Mouse (Mus musculus) skeletal muscle tissue, adult 2 months (tissue): Measurements from ENCODE around the gene Olfr564.

Experiments used
- DNase-seq: peaks from one replicate; pipeline ENCODE4 v3.0.0-alpha.2; 2012; ENCODE audit warnings: low read depth, low spot score

Olfr564 gene

DNA sequence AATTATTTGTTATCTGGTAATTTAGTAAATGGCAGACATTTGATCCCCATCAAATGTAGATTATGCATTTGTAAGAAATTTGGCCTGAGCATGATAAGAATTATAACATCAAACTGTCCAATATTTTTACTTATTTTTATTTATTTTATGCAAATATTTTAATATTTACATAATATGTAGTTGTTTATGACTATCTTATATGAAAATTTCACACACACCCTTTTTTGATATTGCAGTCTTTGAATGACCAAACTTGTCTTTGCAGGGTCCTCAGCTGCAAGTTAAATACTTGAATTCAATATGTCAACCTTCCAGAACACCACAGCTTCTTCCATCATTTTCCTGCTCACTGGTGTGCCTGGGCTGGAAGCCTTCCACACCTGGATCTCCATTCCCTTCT is at the start of gene Olfr564:
TSS of gene Olfr564 (plus strand) at position 301 of the 400 bp plus-strand sequence.
- no peak for DNase-seq

DNA sequence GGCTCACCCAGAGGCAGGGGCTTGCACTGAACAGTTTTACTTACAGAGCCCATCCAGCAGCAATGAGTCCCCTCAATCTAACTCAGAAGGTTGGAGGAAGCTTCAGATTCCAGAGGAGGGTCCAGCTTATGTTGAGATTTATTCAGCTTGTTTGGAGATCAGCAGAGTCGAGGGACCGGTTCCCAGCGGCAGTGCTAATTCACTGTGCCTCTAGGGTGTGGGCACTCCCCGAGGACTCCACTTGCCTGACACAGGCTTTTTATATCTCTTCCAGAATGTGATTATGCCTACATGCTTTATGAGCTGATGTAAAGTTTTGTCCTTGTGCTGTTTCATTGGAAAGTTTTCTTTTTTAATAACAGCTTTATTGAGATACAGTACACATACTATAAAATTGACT is 44.0 kb upstream of the Olfr564 start, which contains the start of the genes Olfr560 and Olfr78:
TSS of gene Olfr560 (minus strand) at position 101 of the 400 bp plus-strand sequence.
TSS of gene Olfr78 (minus strand) at position 206 of the 400 bp plus-strand sequence.
- no peak for DNase-seq

DNA sequence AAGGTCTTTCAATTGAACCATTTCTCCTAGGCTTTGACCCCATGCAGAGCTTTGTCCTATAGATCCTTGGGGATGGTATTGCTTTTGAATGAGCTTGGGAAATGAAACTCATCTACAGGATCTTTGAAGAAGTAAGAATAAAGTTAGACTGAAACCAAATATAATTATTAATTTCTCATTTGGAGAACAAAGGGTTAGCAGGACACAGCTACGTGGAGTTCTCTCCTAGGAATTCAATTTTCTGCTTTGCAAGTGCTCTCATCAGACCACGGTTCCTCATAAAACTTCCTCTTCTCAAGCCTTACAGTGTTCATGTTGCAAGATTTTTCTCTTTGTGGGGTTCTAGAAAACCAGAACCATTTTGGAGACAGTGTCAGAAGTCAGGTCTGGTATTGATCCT is 32.4 kb upstream of the Olfr564 start, which contains the start of gene Olfr561:
TSS of gene Olfr561 (plus strand) at position 301 of the 400 bp plus-strand sequence.
- no peak for DNase-seq
